Mouse (Mus musculus) lung, embryonic 14.5 days (tissue): Measurements from ENCODE around the gene Cgnl1. TPM values are rescaled to one million over a fixed set of nuclear protein-coding genes. Genes with fewer than 3 reads are reported as not detected.

Source experiments
- ATAC-seq: fragments of 200-750 bp; cut with Nextera tagmentation; 2 replicates; pipeline ENCODE4 v1.8.0; 2017; ENCODE audit warnings: mild to moderate bottlenecking, moderate TSS enrichment, moderate library complexity; ENCODE audit not compliant: insufficient read depth
- DNase-seq: peaks from one replicate; pipeline ENCODE4 v3.0.0-alpha.2; 2015
- H3K27ac ChIP-seq: fragments of 300-500 bp; sonication (generic); 2 replicates; pipeline ENCODE4 v1.5.1; 2014; ENCODE audit warnings: low read depth, mild to moderate bottlenecking, moderate library complexity
- H3K27me3 ChIP-seq: fragments of 300-500 bp; sonication (generic); 2 replicates; pipeline ENCODE4 v1.6.1; 2014; ENCODE audit warnings: low read length, control low read depth; ENCODE audit not compliant: insufficient read depth
- H3K36me3 ChIP-seq: fragments of 300-500 bp; sonication (generic); 2 replicates; pipeline ENCODE4 v1.6.1; 2014; ENCODE audit warnings: control low read depth; ENCODE audit not compliant: insufficient read depth
- H3K4me1 ChIP-seq: fragments of 300-500 bp; sonication (generic); 2 replicates; pipeline ENCODE4 v1.6.1; 2014; ENCODE audit warnings: antibody characterized with exemption, control low read depth; ENCODE audit not compliant: insufficient read depth
- H3K4me2 ChIP-seq: fragments of 300-500 bp; sonication (generic); 2 replicates; pipeline ENCODE4 v1.6.1; 2014; ENCODE audit warnings: mild to moderate bottlenecking
- H3K4me3 ChIP-seq: fragments of 300-500 bp; sonication (generic); 2 replicates; pipeline ENCODE4 v1.5.1; 2014; ENCODE audit warnings: low read depth, low read length
- H3K9ac ChIP-seq: fragments of 300-500 bp; sonication (generic); 2 replicates; pipeline ENCODE4 v1.6.1; 2014
- H3K9me3 ChIP-seq: fragments of 300-500 bp; sonication (generic); 2 replicates; pipeline ENCODE4 v1.6.1; 2016; ENCODE audit warnings: low read depth, low read length, control low read depth
- CTCF ChIP-seq: IDR thresholded peaks from 2 replicates; pipeline ENCODE4 v1.5.1; 2016; ENCODE audit warnings: antibody characterized with exemption, low read depth
- WGBS: fragments of 180-500 bp; shearing (Covaris S2); extraction: QIAGEN DNeasy Blood & Tissue Kit; methylation state at CpG from one replicate; pipeline ENCODE4 v1.1.7; 2014; 5-methylcytosine and 5-hydroxymethylcytosine counted together
- polyA plus RNA-seq: library from polyadenylated mRNA; unstranded; fragments of >200 nt; fragmentation: Nextera tagmentation; extraction: Ambion mirVana; gene quantifications from 2 replicates; pipeline ENCODE4 v1.2.1, GENCODE M21; 2014

The Cgnl1 gene
- polyA plus RNA-seq, 1 experiment from 2014 or later = 19.3 TPM

GRCm38 (mm10) chr9:71663421-71664217 is 107.8 kb downstream of the Cgnl1 start:
- Histone ChIP-seq H3K27me3 (no peaks in the 10 kb centered on the region), H3K27ac (peak overlapping the region; percentile 89), H3K4me2 (no peak overlapping the region), H3K9ac (no peak overlapping the region), H3K4me1 (peaks cover 43% of the 10 kb centered on the region), H3K9me3 (no peaks in the 10 kb centered on the region), H3K4me3 (no peak overlapping the region), H3K36me3 (no peaks in the 10 kb centered on the region)
- DNase-seq (peak; percentile 70), ATAC-seq (peak; percentile 62)
- 52% methylated on average over 11 of the region's 11 CpGs for WGBS
- TF ChIP-seq CTCF = no peak

DNA sequence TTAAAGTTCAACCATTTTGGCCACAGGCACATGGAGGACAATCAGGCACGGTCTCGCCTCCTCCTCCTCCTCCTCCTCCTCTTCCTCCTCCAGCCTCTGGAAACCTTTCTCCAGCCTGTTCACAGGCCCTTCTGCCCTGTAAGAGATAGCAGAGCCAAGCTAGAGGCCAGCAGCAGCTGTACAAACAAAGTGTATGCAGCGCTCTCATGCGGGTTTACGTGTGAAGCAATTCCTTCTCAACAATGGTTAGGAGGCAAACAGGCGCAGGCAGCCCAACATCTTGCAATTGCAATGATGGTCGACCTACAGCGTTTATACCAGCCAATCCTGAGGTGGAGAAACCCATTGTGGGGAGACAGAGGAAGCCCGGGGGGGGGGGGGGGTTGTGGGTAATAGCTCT is 110.9 kb downstream of the Cgnl1 start:
- H3K9ac ChIP-seq = no peak overlapping the region
- H3K4me1 ChIP-seq = peaks cover 23% of the 10 kb centered on the region
- H3K27me3 ChIP-seq = no peaks in the 10 kb centered on the region
- H3K4me2 ChIP-seq = no peak overlapping the region
- 15% methylated on average over 9 of the region's 9 CpGs for WGBS
- ATAC-seq = 0 out of 2 replicates have a peak, but pooled peaks have one; percentile 7
- DNase-seq = peak; percentile 72
- TF ChIP-seq CTCF = no peak
- H3K27ac ChIP-seq = peak overlapping the region; percentile 73
- no peak overlapping the region for H3K4me3 ChIP-seq
- H3K36me3 ChIP-seq = no peaks in the 10 kb centered on the region; the same call in 1 of the 2 replicates
- H3K9me3 ChIP-seq = no peaks in the 10 kb centered on the region

- Histone ChIP-seq H3K36me3 (peaks cover 6% of the 10 kb centered on the region; the same call in 1 of the 2 replicates), H3K4me3 (no peak overlapping the region), H3K4me2 (no peak overlapping the region), H3K9me3 (no peaks in the 10 kb centered on the region), H3K27ac (peak overlapping the region; percentile 73; the same call in 1 of the 2 replicates), H3K4me1 (peaks cover 22% of the 10 kb centered on the region), H3K27me3 (no peaks in the 10 kb centered on the region), H3K9ac (no peak overlapping the region)
- no peak for DNase-seq
- WGBS = 52% methylated on average over 5 of the region's 5 CpGs
- no peak for TF ChIP-seq CTCF
- no peak for ATAC-seq
Observed at GRCm38 (mm10) chr9:71659681-71660080, 111.7 kb downstream of the Cgnl1 start.

DNA sequence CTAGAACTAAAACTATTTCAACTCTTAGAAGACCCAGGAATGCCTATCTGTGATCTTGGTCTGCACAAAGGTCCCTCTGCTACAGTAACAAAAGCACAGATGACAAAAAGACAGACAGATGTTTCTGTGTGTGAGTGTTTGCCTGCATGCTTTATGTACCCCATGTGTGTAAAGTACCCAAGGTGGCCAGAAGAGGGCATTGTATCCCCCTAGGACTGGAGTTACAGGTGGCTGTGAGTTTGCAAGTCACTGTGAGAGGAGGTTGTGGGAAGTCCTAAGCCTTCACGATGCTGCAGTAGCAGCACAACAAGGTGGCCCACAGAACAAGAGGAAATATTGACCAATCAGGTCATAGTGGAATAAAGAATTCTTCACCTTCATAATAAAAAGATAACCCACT is 114.2 kb downstream of the Cgnl1 start:
- H3K9me3 ChIP-seq = no peaks in the 10 kb centered on the region
- WGBS = 82% methylated on average over 1 of the region's 1 CpGs
- no peak overlapping the region for H3K27ac ChIP-seq
- H3K4me1 ChIP-seq = peaks cover 15% of the 10 kb centered on the region
- DNase-seq = no peak
- peaks cover 10% of the 10 kb centered on the region; the same call in 1 of the 2 replicates for H3K36me3 ChIP-seq
- H3K27me3 ChIP-seq = no peaks in the 10 kb centered on the region
- H3K4me2 ChIP-seq = no peak overlapping the region
- TF ChIP-seq CTCF = peak; percentile 17; the same call in 1 of the 2 replicates
- no peak for ATAC-seq
- no peak overlapping the region for H3K9ac ChIP-seq
- no peak overlapping the region for H3K4me3 ChIP-seq

GRCm38 (mm10) chr9:71654861-71655260 is 116.5 kb downstream of the Cgnl1 start:
- Histone ChIP-seq H3K4me3 (no peak overlapping the region), H3K4me2 (no peak overlapping the region), H3K4me1 (peaks cover 1% of the 10 kb centered on the region; the same call in 1 of the 2 replicates), H3K36me3 (peaks cover 10% of the 10 kb centered on the region; the same call in 1 of the 2 replicates), H3K9ac (no peak overlapping the region), H3K27ac (peak overlapping the region; percentile 48), H3K27me3 (no peaks in the 10 kb centered on the region), H3K9me3 (no peaks in the 10 kb centered on the region)
- ATAC-seq (no peak), DNase-seq (peak; percentile 21)
- no peak for TF ChIP-seq CTCF
- WGBS = 47% methylated on average over 3 of the region's 3 CpGs

- Histone ChIP-seq H3K27me3 (no peaks in the 10 kb centered on the region), H3K4me1 (no peaks in the 10 kb centered on the region), H3K9me3 (no peaks in the 10 kb centered on the region), H3K4me2 (no peak overlapping the region), H3K36me3 (peaks cover 6% of the 10 kb centered on the region), H3K4me3 (no peak overlapping the region), H3K9ac (no peak overlapping the region), H3K27ac (no peak overlapping the region)
- peak; percentile 90 for TF ChIP-seq CTCF
- DNase-seq (peak; percentile 95), ATAC-seq (peak; percentile 47; the same call in 1 of the 2 replicates)
- WGBS = 31% methylated on average over 6 of the region's 6 CpGs
Observed at GRCm38 (mm10) chr9:71646115-71646514, 125.3 kb downstream of the Cgnl1 start.

GRCm38 (mm10) chr9:71643611-71644010 is 127.8 kb downstream of the Cgnl1 start:
- WGBS = 92% methylated on average over 4 of the region's 4 CpGs
- TF ChIP-seq CTCF = no peak
- Histone ChIP-seq H3K9ac (no peak overlapping the region), H3K27ac (no peak overlapping the region), H3K36me3 (peaks cover 17% of the 10 kb centered on the region; the same call in 1 of the 2 replicates), H3K9me3 (no peaks in the 10 kb centered on the region), H3K4me1 (no peaks in the 10 kb centered on the region), H3K4me2 (no peak overlapping the region), H3K27me3 (no peaks in the 10 kb centered on the region), H3K4me3 (no peak overlapping the region)
- no peak for DNase-seq
- no peak for ATAC-seq
